Mouse (Mus musculus) hindbrain, embryonic 13.5 days (tissue): ENCODE results near the gene Atg10. TPM values are rescaled to one million over a fixed set of nuclear protein-coding genes. Genes with fewer than 3 reads are reported as not detected.

Experiments used
- ATAC-seq: fragments of 200-750 bp; cut with Nextera tagmentation; 2 replicates; pipeline ENCODE4 v1.8.0; 2017; ENCODE audit warnings: moderate TSS enrichment; ENCODE audit not compliant: low FRiP score
- H3K27ac ChIP-seq: fragments of 300-500 bp; sonication (generic); 2 replicates; pipeline ENCODE4 v1.5.1; 2015; ENCODE audit warnings: inconsistent platforms, mild to moderate bottlenecking, moderate library complexity
- H3K27me3 ChIP-seq: fragments of 300-500 bp; sonication (generic); 2 replicates; pipeline ENCODE4 v1.6.1; 2015; ENCODE audit warnings: mild to moderate bottlenecking, inconsistent platforms
- H3K36me3 ChIP-seq: fragments of 300-500 bp; sonication (generic); 2 replicates; pipeline ENCODE4 v1.6.1; 2015; ENCODE audit warnings: mild to moderate bottlenecking, inconsistent platforms
- H3K4me1 ChIP-seq: fragments of 300-500 bp; sonication (generic); replicated peaks from 2 replicates; pipeline ENCODE4 v1.6.1; 2015; ENCODE audit warnings: inconsistent platforms
- H3K4me2 ChIP-seq: fragments of 300-500 bp; sonication (generic); 2 replicates; pipeline ENCODE4 v1.6.1; 2015; ENCODE audit warnings: inconsistent platforms, mild to moderate bottlenecking, moderate library complexity
- H3K4me3 ChIP-seq: fragments of 300-500 bp; sonication (generic); 2 replicates; pipeline ENCODE4 v1.5.1; 2015; ENCODE audit warnings: mild to moderate bottlenecking, inconsistent platforms
- H3K9ac ChIP-seq: fragments of 300-500 bp; sonication (generic); 2 replicates; pipeline ENCODE4 v1.6.1; 2015; ENCODE audit warnings: mild to moderate bottlenecking, inconsistent platforms
- H3K9me3 ChIP-seq: fragments of 300-500 bp; sonication (generic); 2 replicates; pipeline ENCODE4 v1.6.1; 2016; ENCODE audit warnings: inconsistent platforms
- WGBS: fragments of 180-500 bp; shearing (Covaris S2); methylation state at CpG from one replicate; pipeline ENCODE4 v1.1.7; 2015; 5-methylcytosine and 5-hydroxymethylcytosine counted together
- polyA plus RNA-seq: library from polyadenylated mRNA; unstranded; fragments of >200 nt; fragmentation: Nextera tagmentation; extraction: Ambion mirVana; gene quantifications from 2 replicates; pipeline ENCODE4 v1.2.1, GENCODE M21; 2015

The Atg10 gene
- polyA plus RNA-seq, 1 experiment from 2014 or later = 20.2 TPM

DNA sequence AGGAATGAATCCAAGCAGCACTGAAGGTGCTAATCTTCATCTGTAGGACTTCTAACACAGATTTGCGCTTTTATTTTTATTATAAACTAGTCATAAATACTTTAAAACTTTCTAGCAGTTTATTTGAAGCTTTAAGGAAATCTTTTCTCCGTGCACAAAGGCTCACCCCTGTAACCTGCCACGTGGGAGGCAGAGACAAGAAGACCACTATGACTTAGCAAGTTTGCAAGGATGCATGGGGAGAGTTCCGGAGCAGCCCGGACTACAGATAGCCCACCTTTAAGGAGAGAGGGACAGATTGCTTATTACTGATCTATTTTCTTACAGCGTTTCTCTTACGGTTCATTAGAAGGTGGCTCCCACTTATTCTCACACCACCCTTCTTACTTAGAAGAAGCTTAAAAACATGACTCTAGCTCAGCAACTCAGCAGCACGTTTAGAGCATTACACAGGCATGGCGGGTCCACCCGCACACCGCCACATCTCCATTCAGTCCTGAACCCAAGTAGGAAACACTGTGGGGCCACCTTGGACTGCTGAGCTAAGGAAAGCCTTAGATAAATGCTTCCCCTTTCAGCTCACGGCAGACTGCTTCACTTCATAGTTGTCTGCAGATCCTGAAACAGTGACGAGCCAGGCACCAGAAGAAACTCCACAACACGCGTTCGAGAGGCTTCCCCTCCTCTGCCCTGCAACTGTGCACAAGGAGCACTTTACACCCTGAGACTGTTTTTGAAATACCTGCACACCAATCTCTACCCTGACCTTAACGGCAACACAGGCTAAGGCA is 54.0 kb downstream of the Atg10 start:
- H3K4me1 ChIP-seq = peaks cover 3% of the 10 kb centered on the region
- no peak for ATAC-seq
- WGBS = 80% methylated on average over 17 of the region's 17 CpGs
- H3K36me3 ChIP-seq = no peaks in the 10 kb centered on the region
- H3K27me3 ChIP-seq = no peaks in the 10 kb centered on the region
- H3K9me3 ChIP-seq = no peaks in the 10 kb centered on the region
- no peak overlapping the region for H3K9ac ChIP-seq
- no peak overlapping the region for H3K27ac ChIP-seq
- H3K4me3 ChIP-seq = no peak overlapping the region
- H3K4me2 ChIP-seq = no peak overlapping the region

DNA sequence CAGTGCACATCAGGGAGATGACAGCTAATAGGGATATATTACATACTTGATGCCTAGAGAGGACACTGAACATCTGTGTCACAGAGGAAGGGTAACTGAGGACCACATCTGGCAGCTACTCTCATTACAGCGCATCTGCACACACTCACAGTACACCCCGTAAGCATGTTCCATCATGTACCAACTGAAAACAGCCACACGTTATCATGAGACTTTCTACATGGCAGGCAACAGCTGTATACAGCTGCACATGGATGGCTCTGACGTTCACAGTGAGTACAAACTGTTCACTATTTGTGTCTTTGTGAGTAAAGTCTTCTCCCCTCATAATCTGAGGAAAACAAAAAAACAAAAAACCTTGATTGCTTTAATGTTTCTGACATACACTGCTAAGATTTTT is 55.3 kb downstream of the Atg10 start:
- whole genome bisulfite sequencing = 78% methylated on average over 4 of the region's 4 CpGs
- Histone ChIP-seq H3K4me1 (peaks cover 3% of the 10 kb centered on the region), H3K4me3 (no peak overlapping the region), H3K4me2 (no peak overlapping the region), H3K27ac (no peak overlapping the region), H3K27me3 (no peaks in the 10 kb centered on the region), H3K9ac (no peak overlapping the region), H3K36me3 (no peaks in the 10 kb centered on the region), H3K9me3 (no peaks in the 10 kb centered on the region)
- ATAC-seq = no peak

DNA sequence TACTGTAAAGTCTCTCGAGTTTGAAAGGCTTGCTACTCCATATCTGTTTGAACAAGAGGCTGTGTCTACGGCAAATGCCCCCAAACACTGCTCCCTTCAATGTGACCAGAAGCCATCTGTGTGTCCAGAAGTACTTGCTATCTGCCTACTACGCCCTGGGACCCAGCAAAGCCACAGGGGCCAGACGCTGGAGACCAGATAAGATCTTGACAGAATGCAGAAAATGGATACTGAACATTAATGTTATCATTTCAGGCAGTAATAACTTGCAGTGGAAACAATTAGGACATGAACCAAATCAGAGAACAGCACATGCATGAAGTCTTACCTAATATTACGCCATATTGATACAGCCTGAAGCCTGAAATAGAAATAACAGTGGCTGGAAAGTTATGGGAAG is 56.2 kb downstream of the Atg10 start:
- Histone ChIP-seq H3K9me3 (no peaks in the 10 kb centered on the region), H3K4me3 (no peak overlapping the region), H3K4me1 (peaks cover 3% of the 10 kb centered on the region), H3K9ac (no peak overlapping the region), H3K27ac (no peak overlapping the region), H3K36me3 (no peaks in the 10 kb centered on the region), H3K27me3 (no peaks in the 10 kb centered on the region), H3K4me2 (no peak overlapping the region)
- WGBS = 85% methylated on average over 5 of the region's 5 CpGs
- no peak for ATAC-seq

DNA sequence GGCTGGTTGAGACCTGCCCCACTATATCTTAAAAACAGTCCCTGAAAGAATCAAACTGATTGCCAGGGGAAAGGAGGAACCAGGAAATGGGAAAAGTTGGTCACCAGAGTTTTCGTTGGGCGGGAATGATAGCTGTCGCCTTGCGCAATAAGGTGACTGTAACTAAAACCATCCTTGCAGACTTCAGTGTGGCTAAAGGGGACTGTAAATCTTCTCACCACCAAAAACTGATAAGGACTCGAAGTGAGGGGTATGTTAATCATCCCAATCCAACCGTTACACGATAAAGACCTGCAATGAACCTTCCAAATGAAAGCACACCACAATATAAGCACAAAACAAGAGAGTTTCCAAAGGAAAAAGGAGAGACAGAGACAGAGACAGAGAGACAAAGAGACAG is 57.5 kb downstream of the Atg10 start:
- Histone ChIP-seq H3K4me2 (no peak overlapping the region), H3K9ac (no peak overlapping the region), H3K4me1 (peaks cover 3% of the 10 kb centered on the region), H3K4me3 (no peak overlapping the region), H3K9me3 (no peaks in the 10 kb centered on the region), H3K27me3 (no peaks in the 10 kb centered on the region), H3K36me3 (no peaks in the 10 kb centered on the region), H3K27ac (no peak overlapping the region)
- no peak for ATAC-seq
- WGBS = 93% methylated on average over 7 of the region's 7 CpGs

DNA sequence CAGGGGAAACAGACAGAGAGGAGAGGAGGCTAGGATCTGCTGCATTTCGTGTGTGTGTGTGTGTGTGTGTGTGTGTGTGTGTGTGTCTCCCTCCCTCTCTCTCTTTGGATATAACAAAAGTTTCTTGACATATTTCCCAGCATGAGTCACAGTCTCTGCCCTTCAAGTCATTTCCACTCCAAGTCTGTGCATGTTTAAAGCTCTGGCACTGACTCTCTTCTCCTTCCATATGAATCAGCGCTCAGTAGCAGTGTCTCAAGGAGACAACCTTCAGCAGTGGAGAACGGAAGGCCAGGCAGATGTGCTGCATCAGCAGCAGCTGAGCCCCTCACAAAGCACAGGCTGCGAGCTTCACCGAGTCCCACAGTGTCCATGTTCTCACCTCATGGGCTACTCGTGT is 58.6 kb downstream of the Atg10 start:
- no peak overlapping the region for H3K4me3 ChIP-seq
- H3K9ac ChIP-seq = no peak overlapping the region
- no peaks in the 10 kb centered on the region for H3K36me3 ChIP-seq
- ATAC-seq = no peak
- 78% methylated on average over 6 of the region's 6 CpGs for WGBS
- H3K27ac ChIP-seq = no peak overlapping the region
- no peak overlapping the region for H3K4me2 ChIP-seq
- no peaks in the 10 kb centered on the region for H3K27me3 ChIP-seq
- peaks cover 3% of the 10 kb centered on the region for H3K4me1 ChIP-seq
- H3K9me3 ChIP-seq = no peaks in the 10 kb centered on the region

DNA sequence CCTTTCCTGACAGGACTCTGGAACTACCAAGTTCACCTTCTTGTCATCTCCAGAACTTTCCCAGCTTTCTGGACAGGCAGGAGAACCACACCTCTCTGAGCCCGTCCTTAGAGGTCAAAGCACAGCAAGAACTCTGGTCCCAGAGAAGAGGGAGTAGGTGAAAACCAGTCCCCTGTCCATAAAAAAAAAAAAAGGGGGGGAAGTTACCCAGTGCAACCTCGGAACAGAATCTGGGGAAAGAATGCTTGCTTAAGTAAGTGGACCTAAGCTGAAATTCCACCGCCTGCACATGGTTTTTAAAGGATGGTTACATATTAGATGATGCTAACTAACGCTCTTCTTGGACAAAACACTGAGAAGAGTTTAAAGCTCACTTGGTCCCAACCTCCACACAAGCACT is 60.5 kb downstream of the Atg10 start:
- no peaks in the 10 kb centered on the region for H3K9me3 ChIP-seq
- ATAC-seq = no peak
- H3K27me3 ChIP-seq = no peaks in the 10 kb centered on the region
- H3K36me3 ChIP-seq = no peaks in the 10 kb centered on the region
- H3K4me2 ChIP-seq = no peak overlapping the region
- H3K27ac ChIP-seq = no peak overlapping the region
- WGBS = 72% methylated on average over 4 of the region's 4 CpGs
- peaks cover 3% of the 10 kb centered on the region; the same call in 1 of the 2 replicates for H3K4me1 ChIP-seq
- H3K9ac ChIP-seq = no peak overlapping the region
- no peak overlapping the region for H3K4me3 ChIP-seq

DNA sequence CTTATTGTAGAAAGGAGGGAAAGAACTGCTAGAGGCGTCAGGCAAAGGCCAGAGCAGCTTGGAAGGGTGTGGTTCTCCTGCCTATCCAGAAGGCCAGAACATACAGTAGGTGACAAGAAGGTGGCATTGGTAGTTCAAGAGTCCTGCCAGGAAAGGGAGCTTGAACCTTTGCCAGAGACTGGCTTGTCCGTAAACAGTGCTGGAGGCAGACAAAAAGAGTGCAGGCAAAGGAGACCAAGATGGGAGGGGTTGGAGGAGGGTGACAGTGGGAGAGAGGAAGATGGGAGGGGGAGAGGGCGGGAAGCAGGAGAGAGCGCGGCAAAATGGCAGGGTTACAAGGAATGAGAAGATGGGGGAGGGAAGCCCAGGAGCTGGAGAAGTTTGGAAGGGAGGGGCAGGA is 61.3 kb downstream of the Atg10 start:
- WGBS = 30% methylated on average over 5 of the region's 5 CpGs
- ATAC-seq = no peak
- H3K9ac ChIP-seq = no peak overlapping the region
- no peak overlapping the region for H3K4me3 ChIP-seq
- no peaks in the 10 kb centered on the region for H3K27me3 ChIP-seq
- 0 out of 2 replicates have a peak, but pooled peaks cover 3% of the 10 kb centered on the region for H3K4me1 ChIP-seq
- H3K36me3 ChIP-seq = no peaks in the 10 kb centered on the region
- no peak overlapping the region for H3K4me2 ChIP-seq
- no peak overlapping the region for H3K27ac ChIP-seq
- H3K9me3 ChIP-seq = no peaks in the 10 kb centered on the region

DNA sequence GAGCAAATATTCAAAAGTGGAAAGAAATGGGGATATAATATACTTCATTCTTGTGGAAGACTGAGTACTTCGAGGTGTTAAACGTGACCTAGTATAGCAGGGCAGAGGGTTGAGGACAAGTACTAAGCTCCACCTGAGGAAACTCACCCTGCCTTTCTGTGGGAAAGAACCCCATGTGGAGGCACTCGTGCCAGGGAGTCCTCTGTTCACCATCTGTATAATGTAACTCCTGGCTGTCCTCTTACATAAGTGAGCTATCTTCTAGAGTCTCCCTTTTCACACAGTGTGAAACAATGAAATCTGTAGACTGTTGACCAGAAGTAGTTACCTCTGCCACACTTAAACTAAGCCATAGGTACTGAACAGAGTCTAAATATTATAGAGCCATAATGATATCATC is 63.2 kb downstream of the Atg10 start:
- Histone ChIP-seq H3K9ac (no peak overlapping the region), H3K27ac (no peak overlapping the region), H3K27me3 (no peaks in the 10 kb centered on the region), H3K4me1 (0 out of 2 replicates have a peak, but pooled peaks cover 3% of the 10 kb centered on the region), H3K36me3 (no peaks in the 10 kb centered on the region), H3K9me3 (no peaks in the 10 kb centered on the region), H3K4me3 (no peak overlapping the region), H3K4me2 (no peak overlapping the region)
- ATAC-seq = no peak
- 89% methylated on average over 3 of the region's 3 CpGs for WGBS

DNA sequence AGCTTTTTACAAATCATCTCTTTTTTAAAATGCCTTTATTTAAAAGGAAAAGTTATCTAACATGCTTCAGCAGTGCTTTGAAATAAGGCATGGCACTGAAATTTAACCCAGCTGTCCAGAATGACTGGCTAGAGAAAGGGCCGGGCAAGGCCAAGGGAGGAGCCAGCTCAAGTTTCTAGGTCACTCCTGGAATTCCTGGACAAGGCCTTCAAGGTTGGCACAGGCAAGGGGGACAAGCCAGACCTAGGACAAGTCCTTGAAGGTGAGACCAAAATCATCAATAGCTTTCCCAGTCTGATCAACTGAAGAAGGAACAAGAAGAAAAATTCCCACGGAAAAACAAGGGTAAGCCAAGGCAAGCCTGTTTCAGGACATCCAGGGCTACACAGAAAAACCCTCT is 63.9 kb downstream of the Atg10 start:
- Histone ChIP-seq H3K36me3 (no peaks in the 10 kb centered on the region), H3K4me1 (no peaks in the 10 kb centered on the region), H3K9ac (no peak overlapping the region), H3K27ac (no peak overlapping the region), H3K9me3 (no peaks in the 10 kb centered on the region), H3K4me2 (no peak overlapping the region), H3K27me3 (no peaks in the 10 kb centered on the region), H3K4me3 (no peak overlapping the region)
- 82% methylated on average over 2 of the region's 2 CpGs for WGBS
- ATAC-seq = no peak

DNA sequence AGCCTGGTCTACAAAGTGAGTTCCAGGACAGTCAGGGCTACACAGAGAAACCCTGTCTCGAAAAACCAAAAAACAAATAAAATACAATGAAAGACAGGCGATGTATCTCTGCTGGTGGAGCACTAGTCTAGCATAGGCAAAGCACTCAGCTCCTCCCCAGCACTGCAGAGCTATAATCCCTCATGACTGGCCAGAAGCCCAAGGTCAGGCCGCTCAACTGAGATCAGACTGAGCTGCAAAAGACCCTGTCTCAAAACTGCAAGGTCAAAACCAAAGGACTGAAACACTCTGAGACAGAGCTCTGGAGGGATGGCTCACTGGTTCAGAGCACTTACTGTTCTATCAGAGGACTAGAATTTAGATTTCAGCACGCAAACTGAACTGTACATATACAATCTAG is 65.8 kb downstream of the Atg10 start:
- Histone ChIP-seq H3K4me2 (no peak overlapping the region), H3K4me3 (no peak overlapping the region), H3K27ac (no peak overlapping the region), H3K4me1 (no peaks in the 10 kb centered on the region), H3K9ac (no peak overlapping the region), H3K36me3 (no peaks in the 10 kb centered on the region), H3K27me3 (no peaks in the 10 kb centered on the region), H3K9me3 (no peaks in the 10 kb centered on the region)
- ATAC-seq = no peak
- 90% methylated on average over 4 of the region's 4 CpGs for WGBS

DNA sequence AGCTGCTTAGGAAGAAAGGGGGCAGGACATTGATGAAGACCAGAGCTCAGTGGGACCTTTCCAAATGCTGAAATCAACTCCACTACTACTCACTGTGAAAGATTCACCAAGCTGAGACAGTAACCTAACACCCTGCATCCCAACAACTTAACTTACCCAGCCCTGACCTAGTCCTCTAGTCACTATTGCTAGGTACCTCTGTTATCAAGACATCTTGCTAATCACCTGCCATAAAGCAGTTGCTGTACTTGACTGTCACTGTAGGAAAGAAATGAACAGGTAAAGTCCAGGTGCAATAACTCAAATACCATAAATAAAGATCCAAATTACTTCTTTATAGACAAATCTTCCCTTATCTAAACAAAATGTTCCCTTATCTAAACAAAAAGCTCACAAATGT is 66.3 kb downstream of the Atg10 start:
- ATAC-seq = no peak
- no peaks in the 10 kb centered on the region for H3K27me3 ChIP-seq
- H3K4me1 ChIP-seq = no peaks in the 10 kb centered on the region
- no peak overlapping the region for H3K4me2 ChIP-seq
- H3K9me3 ChIP-seq = no peaks in the 10 kb centered on the region
- no peak overlapping the region for H3K27ac ChIP-seq
- no peak overlapping the region for H3K4me3 ChIP-seq
- H3K36me3 ChIP-seq = no peaks in the 10 kb centered on the region
- no peak overlapping the region for H3K9ac ChIP-seq

DNA sequence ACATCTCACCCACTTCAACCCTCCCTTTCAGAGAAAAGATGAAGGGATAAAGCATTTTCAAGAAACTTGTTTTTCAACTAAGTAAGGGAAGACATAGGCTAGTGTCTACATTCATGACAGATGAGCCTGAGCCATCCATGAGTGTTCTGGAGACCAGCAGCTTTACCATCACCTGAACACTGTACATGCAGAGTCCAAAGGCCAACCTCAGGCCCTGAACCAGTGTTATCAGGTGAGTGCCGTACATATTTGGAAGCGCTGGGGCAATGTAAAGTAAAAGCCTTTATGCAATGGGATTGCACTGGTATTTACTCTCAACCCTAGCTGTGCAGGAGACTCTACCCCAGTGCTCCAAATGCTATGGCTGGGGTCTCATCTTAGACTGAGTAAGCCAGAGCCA is 66.8 kb downstream of the Atg10 start:
- no peaks in the 10 kb centered on the region for H3K27me3 ChIP-seq
- no peak overlapping the region for H3K9ac ChIP-seq
- no peak overlapping the region for H3K27ac ChIP-seq
- no peak overlapping the region for H3K4me2 ChIP-seq
- no peaks in the 10 kb centered on the region for H3K4me1 ChIP-seq
- no peak overlapping the region for H3K4me3 ChIP-seq
- WGBS = 96% methylated on average over 2 of the region's 2 CpGs
- no peak for ATAC-seq
- no peaks in the 10 kb centered on the region for H3K36me3 ChIP-seq
- no peaks in the 10 kb centered on the region for H3K9me3 ChIP-seq

DNA sequence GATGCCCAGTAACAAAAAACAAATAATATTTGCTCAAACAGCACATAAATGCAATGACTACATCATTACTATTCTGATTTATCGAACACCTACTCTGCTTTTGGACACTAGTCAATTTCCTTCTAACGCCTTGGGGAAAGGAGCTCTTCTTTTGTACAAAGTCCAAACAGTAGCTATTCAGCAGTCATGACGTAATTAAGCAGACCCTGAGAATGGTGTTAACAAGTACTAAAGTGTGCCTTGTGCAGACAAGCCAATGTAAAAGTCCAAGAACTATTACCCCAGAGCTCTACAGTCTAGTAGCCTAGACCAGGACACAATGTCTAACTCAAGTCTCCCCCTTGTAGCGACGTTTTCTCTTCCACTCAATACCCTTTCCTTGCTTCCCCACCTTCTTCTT is 67.5 kb downstream of the Atg10 start:
- Histone ChIP-seq H3K4me2 (no peak overlapping the region), H3K9ac (no peak overlapping the region), H3K27me3 (no peaks in the 10 kb centered on the region), H3K4me1 (no peaks in the 10 kb centered on the region), H3K36me3 (no peaks in the 10 kb centered on the region), H3K4me3 (no peak overlapping the region), H3K27ac (no peak overlapping the region), H3K9me3 (no peaks in the 10 kb centered on the region)
- WGBS = 89% methylated on average over 5 of the region's 5 CpGs
- no peak for ATAC-seq
